Mouse (Mus musculus): Measurements from ENCODE around the gene Pdx1.

The Pdx1 gene

DNA sequence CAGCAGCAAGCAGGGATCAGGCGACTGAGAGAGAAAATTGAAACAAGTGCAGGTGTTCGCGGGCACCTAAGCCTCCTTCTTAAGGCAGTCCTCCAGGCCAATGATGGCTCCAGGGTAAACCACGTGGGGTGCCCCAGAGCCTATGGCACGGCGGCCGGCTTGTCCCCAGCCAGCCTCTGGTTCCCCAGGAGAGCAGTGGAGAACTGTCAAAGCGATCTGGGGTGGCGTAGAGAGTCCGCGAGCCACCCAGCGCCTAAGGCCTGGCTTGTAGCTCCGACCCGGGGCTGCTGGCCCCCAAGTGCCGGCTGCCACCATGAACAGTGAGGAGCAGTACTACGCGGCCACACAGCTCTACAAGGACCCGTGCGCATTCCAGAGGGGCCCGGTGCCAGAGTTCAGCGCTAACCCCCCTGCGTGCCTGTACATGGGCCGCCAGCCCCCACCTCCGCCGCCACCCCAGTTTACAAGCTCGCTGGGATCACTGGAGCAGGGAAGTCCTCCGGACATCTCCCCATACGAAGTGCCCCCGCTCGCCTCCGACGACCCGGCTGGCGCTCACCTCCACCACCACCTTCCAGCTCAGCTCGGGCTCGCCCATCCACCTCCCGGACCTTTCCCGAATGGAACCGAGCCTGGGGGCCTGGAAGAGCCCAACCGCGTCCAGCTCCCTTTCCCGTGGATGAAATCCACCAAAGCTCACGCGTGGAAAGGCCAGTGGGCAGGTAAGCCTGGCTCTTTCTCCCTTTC is at the start of gene Pdx1:
TSS of gene Pdx1 (plus strand) at position 34 of the 747 bp plus-strand sequence.
- no peak for DNase-seq (ENCODE audit: low spot score)

DNA sequence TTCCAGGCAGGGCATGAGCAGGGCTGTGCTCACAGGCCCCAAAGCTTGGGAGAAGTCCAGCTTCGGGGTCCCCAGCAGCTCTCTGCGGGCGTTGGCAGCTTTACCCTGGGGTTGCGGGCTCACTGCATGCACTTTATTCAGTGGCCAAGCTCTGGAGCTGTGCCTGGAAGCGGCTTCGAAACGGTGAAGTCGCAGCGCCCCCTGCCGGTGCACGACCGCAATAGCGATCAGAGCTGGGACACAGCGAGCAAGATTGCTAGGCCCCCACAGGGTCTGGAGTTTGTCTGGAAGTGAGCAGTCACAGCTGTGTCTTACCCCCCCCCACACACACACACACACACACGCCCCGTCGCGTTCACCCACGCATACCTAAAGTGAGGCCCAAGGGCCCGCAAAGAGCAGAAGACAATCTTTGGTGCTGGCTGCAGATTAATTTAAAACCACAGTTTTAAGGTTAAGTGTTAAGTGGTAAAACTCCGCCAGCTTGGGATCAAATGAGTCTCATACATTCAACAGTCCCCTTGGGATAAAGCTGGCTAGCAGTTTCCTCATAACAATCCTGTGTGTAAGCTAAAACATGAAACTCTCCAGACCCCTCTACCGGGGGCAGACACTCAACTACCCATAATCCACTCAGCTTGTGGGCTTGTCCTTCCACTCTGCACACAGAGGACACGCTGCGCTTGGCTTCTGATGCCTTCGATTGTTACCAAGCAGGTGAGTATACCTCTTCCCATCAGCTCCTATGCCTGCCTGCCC is 42.2 kb upstream of the Pdx1 start:
- DNase-seq (ENCODE audit: low spot score) = peak; percentile 37

- DNase-seq (ENCODE audit: low spot score) = no peak
Measured at GRCm38 (mm10) chr5:147235406-147236309, 34.1 kb upstream of the Pdx1 start.

DNA sequence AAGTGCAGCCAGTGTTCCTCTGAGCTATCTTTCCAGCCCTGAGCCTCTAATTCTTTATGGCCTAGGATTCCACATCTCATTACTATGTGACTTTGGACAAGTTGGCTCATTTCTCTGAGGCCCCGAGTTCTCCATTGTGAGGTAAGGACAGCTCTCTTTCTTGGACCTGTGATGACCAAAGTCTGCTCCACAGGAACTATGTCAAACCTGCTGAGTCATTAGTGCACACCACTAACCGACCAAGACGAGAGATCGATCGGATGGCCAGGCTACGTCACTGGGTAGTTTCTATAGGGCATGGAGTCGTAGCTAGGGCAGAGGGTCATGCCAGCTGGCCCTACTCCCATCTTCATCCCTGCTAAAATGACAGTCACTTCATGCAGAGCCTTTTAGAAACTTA is 25.9 kb upstream of the Pdx1 start:
- DNase-seq (ENCODE audit: low spot score) = no peak

DNA sequence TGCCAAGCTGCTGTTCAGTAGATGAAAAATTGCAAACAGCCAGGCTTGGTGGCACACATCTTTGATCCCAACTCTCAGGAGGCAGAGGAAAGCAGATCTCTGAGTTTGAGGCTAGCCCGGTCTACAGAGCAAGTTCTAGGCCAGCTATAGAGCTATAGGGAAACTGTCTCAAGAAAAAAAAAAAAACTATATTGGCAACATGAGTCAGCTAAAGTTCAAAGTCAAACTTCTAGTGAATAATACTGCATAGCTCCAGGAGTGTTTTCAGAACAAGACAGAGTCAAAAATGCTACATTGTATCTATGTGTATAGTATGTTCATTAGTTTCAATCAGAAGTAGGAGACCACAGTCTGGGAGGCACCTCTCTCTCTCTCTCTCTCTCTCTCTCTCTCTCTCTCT is 9.6 kb upstream of the Pdx1 start:
- no peak for DNase-seq (ENCODE audit: low spot score)

- no peak for DNase-seq (ENCODE audit: low spot score)
Measured at GRCm38 (mm10) chr5:147260778-147261177, 9.0 kb upstream of the Pdx1 start.

- no peak for DNase-seq (ENCODE audit: low spot score)
Measured at GRCm38 (mm10) chr5:147261899-147262541, 7.7 kb upstream of the Pdx1 start.

DNA sequence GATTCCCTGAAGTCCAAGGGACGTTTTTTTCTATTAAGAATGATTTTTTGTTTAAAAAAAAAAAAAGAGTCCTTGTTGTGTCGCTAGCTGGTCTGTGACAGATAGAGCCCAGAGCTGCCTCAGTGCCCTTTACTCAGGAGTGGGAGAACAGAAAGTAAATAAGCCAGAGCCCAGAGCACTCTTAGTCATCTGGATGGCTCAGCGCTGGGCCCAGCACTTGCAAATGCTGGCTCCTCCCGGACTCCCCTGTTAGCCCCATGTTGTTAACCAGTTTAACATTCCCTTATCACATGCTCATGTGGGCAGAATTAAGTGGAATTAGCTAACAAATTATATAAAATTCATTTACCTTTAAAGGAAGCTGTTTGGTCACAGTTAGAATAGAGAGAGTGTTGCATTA is 5.8 kb upstream of the Pdx1 start:
- DNase-seq (ENCODE audit: low spot score) = no peak

GRCm38 (mm10) chr5:147267434-147267833 is 2.3 kb upstream of the Pdx1 start:
- no peak for DNase-seq (ENCODE audit: low spot score)

DNA sequence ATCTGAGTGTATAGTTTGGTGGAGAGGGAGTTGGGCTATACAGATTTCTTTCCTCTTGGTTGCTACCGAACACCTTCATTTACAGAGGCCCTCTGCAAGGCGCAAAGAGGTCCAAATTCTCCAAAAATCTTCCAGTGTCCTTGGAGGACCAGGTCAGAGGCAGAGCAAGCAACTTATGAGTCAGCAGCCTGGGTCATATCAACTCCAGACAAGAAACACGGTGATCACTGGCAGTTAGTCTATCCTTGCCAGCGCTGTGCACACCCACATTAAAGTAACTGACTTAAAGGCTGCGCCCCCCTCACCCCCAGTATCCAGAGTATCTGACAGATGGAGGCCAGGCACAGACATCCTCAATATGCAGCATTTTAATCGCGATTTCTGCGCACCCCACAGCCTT is 1.0 kb upstream of the Pdx1 start:
- DNase-seq (ENCODE audit: low spot score) = no peak

GRCm38 (mm10) chr5:147269371-147269770 is 388 bp upstream of the Pdx1 start:
- no peak for DNase-seq (ENCODE audit: low spot score)

DNA sequence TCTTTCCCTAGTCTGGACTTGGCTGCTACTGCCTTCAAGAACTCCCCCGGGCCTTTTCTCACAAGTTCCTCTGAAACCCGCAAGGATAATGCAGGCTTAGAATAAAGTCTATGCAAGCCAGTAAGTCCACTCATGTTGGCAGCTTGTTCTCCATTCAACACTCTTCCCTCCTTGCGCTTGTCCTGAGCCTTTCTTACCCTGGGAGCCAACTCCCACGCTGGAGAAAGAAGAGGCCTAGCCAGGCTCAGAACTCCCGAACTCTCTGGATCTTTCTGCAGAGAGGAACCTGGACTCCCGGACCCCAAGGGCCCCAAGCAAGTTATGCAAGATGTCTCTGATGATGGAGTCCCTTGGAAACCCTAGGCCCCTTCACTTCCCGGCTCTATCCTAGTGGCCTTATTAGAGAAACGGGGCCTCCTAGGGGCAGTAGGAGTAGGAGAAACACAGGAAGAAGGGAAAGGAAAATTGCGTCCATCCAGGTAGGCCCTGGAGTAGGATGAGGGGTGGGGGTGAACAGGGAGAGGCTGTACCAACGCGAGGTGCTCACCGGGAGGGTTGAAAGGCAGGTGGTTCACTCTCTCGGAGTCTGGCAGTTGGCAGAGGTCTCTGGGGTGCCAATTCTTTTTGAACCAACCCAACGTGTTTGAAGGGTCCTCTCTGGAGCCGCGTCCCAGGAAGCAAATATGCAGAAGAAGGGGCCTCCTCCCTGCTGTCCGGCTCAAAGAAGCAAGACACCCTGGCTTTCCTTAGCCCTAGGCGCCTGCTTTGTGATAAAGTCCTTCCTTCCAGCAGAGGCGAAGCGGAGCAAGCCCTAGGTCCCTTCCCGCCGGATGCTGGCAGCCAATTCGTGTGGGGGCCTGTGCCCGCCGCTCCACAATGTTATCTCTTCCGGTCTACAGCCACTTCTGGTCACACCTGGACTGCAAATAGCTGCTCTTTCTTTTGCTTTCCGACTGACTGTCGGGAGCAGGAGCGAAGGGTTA is 1.2 kb downstream of the Pdx1 start:
- no peak for DNase-seq (ENCODE audit: low spot score)

DNA sequence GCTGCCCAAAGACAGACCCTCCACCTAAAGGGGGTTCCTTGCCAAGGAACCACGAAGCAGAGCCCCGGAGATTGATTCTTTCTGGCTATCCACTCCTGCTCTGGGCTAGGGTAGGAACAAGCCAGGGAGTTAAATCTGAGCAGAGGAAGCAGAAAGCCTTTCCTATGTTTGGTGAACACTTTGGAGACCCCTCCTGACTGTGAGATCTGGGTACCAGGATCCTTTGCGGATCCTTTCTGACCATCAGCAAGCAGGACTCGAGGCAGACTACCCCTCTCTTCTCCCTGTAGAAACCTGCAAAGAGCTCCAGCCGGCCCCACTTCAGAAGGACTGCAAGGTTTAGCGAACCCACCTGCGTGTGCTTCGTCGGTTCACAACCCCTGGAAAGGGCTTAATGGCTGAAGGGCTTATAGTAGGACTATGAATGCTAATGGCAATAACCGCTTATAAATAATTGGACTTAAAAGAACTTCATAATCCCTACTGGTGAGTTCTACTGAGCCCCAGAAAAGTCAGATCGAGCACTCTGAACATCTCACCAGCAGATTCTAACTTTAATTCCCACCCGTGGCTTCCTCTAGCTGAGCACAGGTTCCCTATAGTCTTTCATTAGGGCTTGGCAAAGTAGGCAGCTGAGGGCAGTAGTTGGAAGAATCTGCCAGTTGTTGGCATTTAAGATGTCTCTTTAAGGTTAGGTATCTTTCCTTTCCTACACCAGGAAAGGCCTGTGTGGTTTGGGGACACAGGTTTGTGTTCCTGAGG is 2.5 kb downstream of the Pdx1 start:
- DNase-seq (ENCODE audit: low spot score) = no peak

GRCm38 (mm10) chr5:147272808-147273345 is 3.1 kb downstream of the Pdx1 start:
- no peak for DNase-seq (ENCODE audit: low spot score)

DNA sequence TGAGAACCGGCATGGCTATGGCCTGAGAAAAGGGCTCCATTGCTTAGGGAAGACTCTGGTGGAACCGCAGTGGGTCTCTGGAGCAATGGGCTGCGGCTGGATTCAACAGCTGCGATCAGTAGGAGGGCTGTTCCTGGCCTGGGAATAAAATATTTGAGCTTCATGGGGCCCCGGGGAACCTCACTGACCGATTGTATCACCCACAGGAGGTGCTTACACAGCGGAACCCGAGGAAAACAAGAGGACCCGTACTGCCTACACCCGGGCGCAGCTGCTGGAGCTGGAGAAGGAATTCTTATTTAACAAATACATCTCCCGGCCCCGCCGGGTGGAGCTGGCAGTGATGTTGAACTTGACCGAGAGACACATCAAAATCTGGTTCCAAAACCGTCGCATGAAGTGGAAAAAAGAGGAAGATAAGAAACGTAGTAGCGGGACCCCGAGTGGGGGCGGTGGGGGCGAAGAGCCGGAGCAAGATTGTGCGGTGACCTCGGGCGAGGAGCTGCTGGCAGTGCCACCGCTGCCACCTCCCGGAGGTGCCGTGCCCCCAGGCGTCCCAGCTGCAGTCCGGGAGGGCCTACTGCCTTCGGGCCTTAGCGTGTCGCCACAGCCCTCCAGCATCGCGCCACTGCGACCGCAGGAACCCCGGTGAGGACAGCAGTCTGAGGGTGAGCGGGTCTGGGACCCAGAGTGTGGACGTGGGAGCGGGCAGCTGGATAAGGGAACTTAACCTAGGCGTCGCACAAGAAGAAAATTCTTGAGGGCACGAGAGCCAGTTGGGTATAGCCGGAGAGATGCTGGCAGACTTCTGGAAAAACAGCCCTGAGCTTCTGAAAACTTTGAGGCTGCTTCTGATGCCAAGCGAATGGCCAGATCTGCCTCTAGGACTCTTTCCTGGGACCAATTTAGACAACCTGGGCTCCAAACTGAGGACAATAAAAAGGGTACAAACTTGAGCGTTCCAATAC is 4.7 kb downstream of the Pdx1 start:
- DNase-seq (ENCODE audit: low spot score) = no peak

- no peak for DNase-seq (ENCODE audit: low spot score)
Measured at GRCm38 (mm10) chr5:147275761-147276160, 6.0 kb downstream of the Pdx1 start.

- no peak for DNase-seq (ENCODE audit: low spot score)
Measured at GRCm38 (mm10) chr5:147276701-147277546, 7.2 kb downstream of the Pdx1 start.

DNA sequence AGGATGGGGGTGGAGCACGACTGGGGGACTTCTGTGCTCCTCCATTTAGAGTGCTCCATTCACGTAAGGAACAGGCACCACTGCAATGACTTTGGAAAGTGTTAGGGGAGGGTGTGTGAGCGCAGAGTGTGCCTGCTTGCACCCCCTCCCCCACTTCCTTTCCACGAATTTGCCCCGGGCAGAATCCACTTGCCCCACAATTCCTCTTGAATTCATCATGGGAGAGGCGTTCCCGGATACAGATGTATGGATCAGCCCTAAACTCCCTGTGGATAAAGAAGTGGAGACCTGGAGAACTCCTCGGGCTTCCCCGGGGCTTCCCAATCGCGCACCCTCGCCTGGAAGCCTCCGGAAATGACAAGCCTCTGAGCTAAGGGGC is 7.8 kb downstream of the Pdx1 start:
- no peak for DNase-seq (ENCODE audit: low spot score)

Data from layer of hippocampus, adult 9-10 months (tissue).